Mouse (Mus musculus) naive thymus-derived CD4-positive, alpha-beta T cell, adult 2 months (primary cell): ENCODE data around the gene Scn10a.

Experiments
- DNase-seq: peaks from one replicate; pipeline ENCODE4 v3.0.0-alpha.2; 2011; ENCODE audit warnings: low read depth

Scn10a gene

GRCm38 (mm10) chr9:119719222-119719621 is at the start of gene Scn10a:
Gene Scn10a (minus strand): TSS chr9:119719322.
- DNase-seq, result no peak

GRCm38 (mm10) chr9:119768585-119768984 is 49.5 kb upstream of the Scn10a start:
- DNase-seq, result peak; percentile 55

- no peak for DNase-seq
Measured at GRCm38 (mm10) chr9:119760226-119760625, 41.1 kb upstream of the Scn10a start.

DNA sequence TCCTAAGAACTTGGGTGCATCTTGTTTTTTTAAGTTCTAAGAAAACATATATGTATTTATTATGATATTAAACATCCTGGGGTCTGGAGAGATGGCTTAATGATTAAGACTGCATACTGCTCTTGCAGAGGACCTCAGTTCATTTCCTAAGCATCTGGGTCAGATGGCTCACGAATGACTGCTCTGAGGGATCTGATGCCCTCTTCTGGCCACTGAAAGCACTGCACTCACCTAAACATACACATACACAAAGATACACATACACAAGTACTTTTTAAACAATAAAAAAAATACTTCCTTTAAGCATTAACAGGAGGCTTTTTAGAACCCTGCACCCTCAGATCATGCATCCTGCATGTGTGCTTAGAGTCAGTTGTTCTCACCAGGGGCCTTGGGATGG is 40.3 kb upstream of the Scn10a start:
- no peak for DNase-seq

GRCm38 (mm10) chr9:119751507-119751906 is 32.4 kb upstream of the Scn10a start:
- peak; percentile 73 for DNase-seq

DNA sequence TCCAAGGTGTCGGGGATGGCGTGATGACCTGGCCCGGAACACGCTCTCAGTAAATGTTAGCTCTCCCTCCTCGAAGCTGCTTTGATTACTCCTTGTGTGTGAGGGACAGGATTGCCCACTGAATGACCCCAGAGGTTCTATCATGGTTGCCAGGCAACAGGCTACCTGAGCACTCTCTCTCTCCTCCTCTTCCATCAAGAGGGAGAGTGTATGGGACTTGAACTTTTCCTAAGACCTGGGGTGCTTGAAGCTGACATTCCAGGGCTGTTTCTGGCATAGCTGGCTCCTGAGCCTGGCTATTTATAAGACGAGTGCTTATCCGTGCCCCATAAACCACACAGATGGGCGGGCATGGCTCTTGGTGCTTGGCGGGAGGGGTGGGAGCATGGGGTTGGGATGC is 30.0 kb upstream of the Scn10a start:
- no peak for DNase-seq

- peak; percentile 82 for DNase-seq
Measured at GRCm38 (mm10) chr9:119743900-119744299, 24.8 kb upstream of the Scn10a start.

DNA sequence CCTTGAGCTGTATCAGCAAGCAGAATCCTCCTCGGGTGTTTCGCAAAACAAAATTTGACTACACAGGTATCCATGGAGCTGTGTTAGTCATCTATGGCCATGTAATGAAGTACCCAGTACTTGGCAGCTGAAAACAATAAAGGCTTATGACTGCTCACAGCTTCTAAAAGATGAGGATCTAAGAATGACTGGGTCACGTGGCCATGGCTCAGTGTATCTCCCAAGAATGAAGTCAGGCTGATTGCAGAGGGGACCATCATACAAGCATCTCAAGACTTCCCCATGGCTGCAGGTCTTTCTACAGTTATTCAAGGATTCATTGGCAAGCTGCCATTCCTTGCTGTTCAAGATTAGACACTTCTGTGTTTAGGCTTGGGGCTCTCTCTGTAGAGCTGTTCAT is 24.2 kb upstream of the Scn10a start:
- peak; percentile 39 for DNase-seq

- no peak for DNase-seq
Measured at GRCm38 (mm10) chr9:119741101-119741786, 22.1 kb upstream of the Scn10a start.

DNA sequence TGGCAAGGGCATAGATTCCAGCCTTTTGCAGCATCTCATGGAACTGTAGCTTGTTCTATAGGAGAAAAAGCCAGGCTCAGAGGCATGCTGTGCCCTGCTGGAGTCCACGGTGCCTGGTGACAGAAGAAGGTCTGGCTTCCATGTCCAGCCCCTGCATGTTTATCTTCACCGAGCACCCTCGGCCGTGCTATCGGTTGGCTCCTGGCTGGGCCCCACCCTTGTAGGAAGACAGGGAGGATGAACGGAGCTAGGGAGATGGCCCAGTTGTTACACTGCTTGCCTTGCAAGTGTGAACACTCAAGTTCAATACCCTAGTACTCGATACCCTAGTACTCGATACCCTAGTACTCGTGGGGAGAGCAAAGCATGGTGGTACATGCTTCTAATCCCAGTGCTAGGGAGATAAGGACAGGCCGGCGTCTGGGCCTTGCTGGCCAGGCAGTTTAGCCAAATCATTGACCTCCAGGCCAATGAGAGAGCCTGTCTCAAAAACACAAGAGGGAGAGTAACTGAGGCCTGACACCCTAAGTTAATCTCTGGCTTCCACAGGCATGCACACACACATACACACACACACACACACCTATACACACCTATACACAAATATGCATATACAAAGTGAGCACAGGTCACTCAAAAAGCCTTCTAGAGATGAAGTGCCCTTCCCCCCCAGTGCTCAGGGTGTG is 9.4 kb upstream of the Scn10a start:
- no peak for DNase-seq

DNA sequence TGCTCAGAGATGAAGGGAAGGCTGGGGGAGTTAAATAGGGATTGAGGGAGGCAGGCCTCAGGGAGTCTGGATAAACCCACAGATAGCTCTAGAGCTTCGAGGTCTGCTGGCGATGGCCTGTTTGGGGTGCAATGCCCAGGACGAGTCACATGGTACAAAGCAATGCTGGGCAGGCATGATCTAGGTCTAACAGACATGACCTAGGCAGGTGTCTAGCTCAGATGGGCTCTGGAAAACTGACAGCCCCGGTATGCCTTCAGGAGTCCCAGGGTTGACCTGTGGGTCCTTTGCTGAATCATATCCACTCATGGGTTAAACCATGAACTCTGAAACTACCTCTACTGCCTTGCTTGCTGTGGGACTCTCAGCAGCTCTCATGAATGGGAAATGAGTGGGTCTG is 7.9 kb upstream of the Scn10a start:
- DNase-seq, result no peak

- DNase-seq, result no peak
Measured at GRCm38 (mm10) chr9:119725293-119725862, 6.3 kb upstream of the Scn10a start.

- no peak for DNase-seq
Measured at GRCm38 (mm10) chr9:119706700-119707099, 12.4 kb downstream of the Scn10a start.

DNA sequence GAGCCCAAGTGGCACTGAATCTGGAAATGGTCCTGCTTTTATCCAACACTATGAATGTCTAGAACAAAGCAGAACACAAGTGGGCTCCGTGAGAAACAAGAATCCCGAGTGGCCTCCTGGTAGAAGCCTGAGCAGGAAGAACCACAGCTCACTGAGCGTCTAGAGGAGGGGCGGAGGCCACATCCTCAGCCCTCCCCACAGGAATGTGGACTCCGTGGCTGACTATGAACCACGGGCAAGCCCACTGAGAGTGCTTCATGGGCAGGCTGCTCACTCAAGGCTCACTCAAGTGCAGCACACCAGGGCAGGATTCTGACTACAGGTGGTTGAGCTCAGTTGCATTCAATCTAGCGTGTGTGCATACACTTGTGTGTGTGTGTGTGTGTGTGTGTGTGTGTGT is 27.6 kb downstream of the Scn10a start:
- DNase-seq, result no peak

- DNase-seq, result no peak
Measured at GRCm38 (mm10) chr9:119691001-119691400, 28.1 kb downstream of the Scn10a start.

DNA sequence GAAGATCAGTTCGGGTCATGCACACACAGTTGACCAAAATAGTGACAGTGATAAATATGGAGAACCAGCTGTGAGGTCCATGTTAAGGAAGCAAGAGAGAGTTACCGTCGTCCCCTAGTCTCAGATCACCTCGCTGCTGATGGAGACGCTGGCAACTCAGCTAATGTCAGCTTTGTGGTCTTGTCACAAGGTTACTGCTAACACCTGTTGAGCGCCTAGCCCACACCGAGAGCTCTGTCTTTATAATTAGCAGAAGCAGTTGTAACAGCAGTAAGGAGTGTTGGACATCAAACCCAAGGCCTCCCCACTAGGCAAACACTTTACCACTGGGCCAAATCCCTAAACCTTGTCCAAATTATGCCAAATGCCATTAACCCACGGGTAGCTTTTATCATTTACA is 31.2 kb downstream of the Scn10a start:
- DNase-seq, result no peak

DNA sequence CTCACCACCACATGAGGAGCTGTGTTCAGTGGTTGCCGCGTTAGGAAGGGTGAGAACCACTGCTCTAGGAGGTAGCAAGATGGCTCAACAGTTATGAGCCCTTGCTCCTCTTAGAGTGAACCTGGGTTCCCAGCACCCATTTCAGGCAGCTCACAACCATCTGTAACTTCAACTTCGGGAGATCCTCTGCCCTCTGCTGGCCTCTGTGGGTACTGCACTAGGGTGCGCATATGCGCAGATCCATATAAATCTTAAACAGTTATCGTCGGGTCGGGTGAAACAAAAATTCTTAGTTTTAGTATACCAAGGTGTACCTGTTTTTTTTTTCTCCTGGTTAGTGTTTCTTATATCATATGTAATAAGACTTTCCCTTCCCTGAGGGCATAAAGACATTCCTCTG is 32.9 kb downstream of the Scn10a start:
- DNase-seq, result peak; percentile 27

DNA sequence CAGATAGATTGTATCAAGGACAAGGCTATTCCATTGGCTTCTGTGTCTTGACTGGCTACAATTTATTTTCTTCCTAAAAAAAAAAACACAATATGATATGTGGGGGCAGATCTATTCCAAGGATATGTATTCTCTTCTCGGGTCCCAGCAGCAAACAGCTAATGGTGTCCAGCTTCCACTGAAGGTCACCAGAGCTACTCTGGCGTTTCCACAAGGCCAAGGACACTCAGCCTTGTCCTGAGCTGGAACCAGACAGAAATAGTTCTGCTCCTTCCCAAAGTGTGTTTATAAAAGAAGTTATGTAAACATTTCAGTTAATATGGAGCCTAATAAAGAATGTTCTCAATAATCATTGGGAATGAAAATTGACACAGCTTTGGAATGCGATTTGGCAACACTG is 38.2 kb downstream of the Scn10a start:
- no peak for DNase-seq

DNA sequence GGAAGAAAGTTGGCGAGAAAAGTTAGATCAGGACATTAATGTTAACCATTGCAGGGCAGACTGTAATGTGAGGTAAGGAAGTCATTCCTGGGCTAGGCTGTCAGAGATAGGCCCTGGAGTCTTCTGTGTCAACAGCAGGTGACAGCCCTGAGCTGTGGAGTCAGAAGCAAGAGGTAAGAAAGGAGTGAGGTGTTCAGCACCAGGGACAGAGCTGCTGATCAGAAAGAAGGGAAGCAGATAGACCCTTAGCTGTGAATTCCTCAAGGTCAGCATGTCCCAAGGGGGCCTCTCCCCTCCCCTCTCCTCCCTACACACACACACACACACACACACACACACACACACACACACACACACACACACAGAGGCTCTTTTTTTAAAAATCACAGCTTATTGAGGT is 55.0 kb downstream of the Scn10a start:
- DNase-seq, result peak; percentile 26

- DNase-seq, result no peak
Measured at GRCm38 (mm10) chr9:119656111-119656510, 63.0 kb downstream of the Scn10a start.

GRCm38 (mm10) chr9:119653758-119654157 is 65.4 kb downstream of the Scn10a start:
- DNase-seq, result no peak

DNA sequence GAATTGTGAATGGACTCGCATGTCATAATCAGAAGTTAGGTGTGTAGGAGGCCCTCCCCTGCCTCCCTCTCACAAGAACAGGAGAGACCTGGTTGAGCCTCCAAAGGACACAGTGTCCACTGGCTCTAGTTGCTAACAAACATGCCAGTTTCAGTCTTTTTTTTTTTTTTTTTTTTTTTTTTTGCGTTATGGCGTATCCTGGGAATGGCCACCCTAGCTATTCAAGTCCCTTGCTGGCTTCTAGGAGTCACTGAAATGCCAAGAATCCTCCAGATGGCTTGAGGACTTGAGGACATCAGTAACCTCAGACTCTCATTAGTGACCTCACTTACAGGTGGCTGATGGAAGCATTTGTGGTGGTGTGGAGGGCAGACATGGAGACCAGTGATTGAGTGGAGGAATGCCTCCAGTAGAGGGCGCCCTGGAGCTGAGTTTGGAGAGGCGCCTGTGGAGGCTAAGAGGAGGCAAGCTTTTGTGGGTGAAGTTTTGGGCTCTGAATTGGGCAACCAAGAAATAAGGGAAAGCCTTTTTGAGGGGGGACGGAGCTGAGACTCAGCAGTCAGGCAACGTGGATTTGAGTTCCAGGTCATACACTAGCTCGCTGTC is 72.1 kb downstream of the Scn10a start:
- peak; percentile 87 for DNase-seq

- DNase-seq, result no peak
Measured at GRCm38 (mm10) chr9:119641985-119642384, 77.1 kb downstream of the Scn10a start.
